Mouse (Mus musculus): ENCODE measurements around the gene Anxa5. TPM values are rescaled to one million over a fixed set of nuclear protein-coding genes. Genes with fewer than 3 reads are reported as not detected.

The Anxa5 gene
- polyA plus RNA-seq, 1 experiment: 96.0 TPM

DNA sequence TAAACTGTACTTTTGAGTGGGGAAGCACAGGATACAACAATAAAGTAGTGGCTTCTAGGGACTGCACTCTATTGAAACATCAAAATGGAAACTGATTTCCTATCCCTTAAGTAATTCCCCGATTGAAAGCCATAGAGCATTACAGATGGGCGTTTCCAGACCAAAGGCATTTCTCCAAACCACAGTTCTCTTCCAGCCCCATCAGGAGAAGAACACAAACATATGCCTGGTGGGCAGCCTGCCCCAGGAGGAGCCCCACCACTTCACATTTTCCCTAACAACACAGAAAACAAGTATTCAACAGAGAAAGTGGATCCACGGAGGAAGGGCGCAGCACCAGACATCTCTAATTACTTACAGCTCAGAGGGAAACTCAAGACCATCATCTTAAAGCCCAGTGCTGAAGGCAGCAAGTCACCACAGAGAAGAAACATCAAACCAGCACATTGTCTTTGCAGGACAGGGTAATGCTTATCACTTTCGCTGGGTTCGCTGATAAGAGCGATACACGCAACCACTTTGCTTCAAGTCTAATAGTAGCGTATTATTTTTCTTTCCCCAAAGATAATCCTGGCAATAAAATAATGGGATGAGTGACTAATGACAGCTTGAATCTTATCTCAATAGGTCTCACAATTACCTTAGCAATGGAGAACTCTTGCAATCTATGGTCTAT, 17.2 kb upstream of the Anxa5 start:
- no peak overlapping the region for H3K4me3 ChIP-seq (ENCODE audit: low read depth, low read length)
- no peaks in the 10 kb centered on the region for H3K36me3 ChIP-seq (ENCODE audit: control insufficient read depth, insufficient read depth, low read length, poor library complexity, severe bottlenecking)
- H3K9ac ChIP-seq (ENCODE audit: low read depth, poor library complexity, severe bottlenecking): no peak overlapping the region
- H3K9me3 ChIP-seq (replicated peaks; ENCODE audit: control insufficient read depth, insufficient read depth, low read length, poor library complexity, severe bottlenecking): no peaks in the 10 kb centered on the region
- H3K4me1 ChIP-seq (ENCODE audit: control insufficient read depth, insufficient read depth, low read length): no peaks in the 10 kb centered on the region
- no peak overlapping the region for H3K27ac ChIP-seq (ENCODE audit: insufficient read depth, low read length)
- H3K27me3 ChIP-seq (ENCODE audit: control insufficient read depth, insufficient read depth, low read length, poor library complexity, severe bottlenecking): no peaks in the 10 kb centered on the region
- TF ChIP-seq EP300 (IDR thresholded peaks at IDR 0.05; ENCODE audit: insufficient read depth, low read depth, low read length) (no peak), POLR2A (IDR thresholded peaks at IDR 0.05; ENCODE audit: insufficient read depth, low read length) (no peak)

DNA sequence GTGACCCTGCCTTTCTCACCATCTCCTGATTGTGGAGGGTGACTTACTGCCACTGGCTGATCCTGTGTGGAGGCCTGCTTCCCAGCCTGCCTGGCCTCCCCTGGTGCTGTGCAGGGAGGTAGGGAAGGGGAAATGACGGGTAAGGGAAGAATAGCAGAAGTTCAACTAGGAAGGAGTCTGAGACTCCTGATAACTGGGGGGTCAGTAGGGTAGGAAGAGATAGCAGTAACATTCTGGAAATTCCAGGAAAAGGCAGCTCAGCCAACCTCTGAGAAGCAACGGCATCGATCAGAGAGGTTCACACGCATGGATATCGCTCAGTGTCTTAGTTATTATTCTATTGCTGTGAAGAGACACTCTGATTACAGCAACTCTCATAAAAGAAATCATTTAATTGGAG, 15.8 kb upstream of the Anxa5 start:
- H3K4me1 ChIP-seq (ENCODE audit: control insufficient read depth, insufficient read depth, low read length): no peaks in the 10 kb centered on the region
- no peak overlapping the region for H3K4me3 ChIP-seq (ENCODE audit: low read depth, low read length)
- no peak for TF ChIP-seq EP300 (IDR thresholded peaks at IDR 0.05; ENCODE audit: insufficient read depth, low read depth, low read length)
- H3K36me3 ChIP-seq (ENCODE audit: control insufficient read depth, insufficient read depth, low read length, poor library complexity, severe bottlenecking): no peaks in the 10 kb centered on the region
- H3K9ac ChIP-seq (ENCODE audit: low read depth, poor library complexity, severe bottlenecking): no peak overlapping the region
- no peak overlapping the region for H3K27ac ChIP-seq (ENCODE audit: insufficient read depth, low read length)
- H3K27me3 ChIP-seq (ENCODE audit: control insufficient read depth, insufficient read depth, low read length, poor library complexity, severe bottlenecking): no peaks in the 10 kb centered on the region; the same call in 1 of the 2 replicates
- no peaks in the 10 kb centered on the region for H3K9me3 ChIP-seq (replicated peaks; ENCODE audit: control insufficient read depth, insufficient read depth, low read length, poor library complexity, severe bottlenecking)

DNA sequence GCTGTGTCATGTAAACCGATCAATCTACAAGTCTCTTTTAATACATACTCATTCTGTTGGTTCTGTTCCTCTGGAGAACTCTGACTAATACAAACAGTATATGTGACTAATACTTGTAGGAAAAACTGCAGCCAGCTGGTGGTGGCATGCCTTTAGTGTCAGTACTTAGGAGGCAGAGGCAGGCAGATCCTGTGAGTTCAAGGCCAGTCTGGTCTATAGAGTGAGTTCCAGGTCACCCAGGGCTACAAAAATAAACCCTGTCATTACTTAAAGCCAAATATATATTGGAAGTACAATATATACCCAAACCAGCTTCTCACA, 13.9 kb upstream of the Anxa5 start:
- no peaks in the 10 kb centered on the region; the same call in 1 of the 2 replicates for H3K27me3 ChIP-seq (ENCODE audit: control insufficient read depth, insufficient read depth, low read length, poor library complexity, severe bottlenecking)
- H3K36me3 ChIP-seq (ENCODE audit: control insufficient read depth, insufficient read depth, low read length, poor library complexity, severe bottlenecking): no peaks in the 10 kb centered on the region
- no peak overlapping the region for H3K9ac ChIP-seq (ENCODE audit: low read depth, poor library complexity, severe bottlenecking)
- no peaks in the 10 kb centered on the region for H3K4me1 ChIP-seq (ENCODE audit: control insufficient read depth, insufficient read depth, low read length)
- no peaks in the 10 kb centered on the region for H3K9me3 ChIP-seq (replicated peaks; ENCODE audit: control insufficient read depth, insufficient read depth, low read length, poor library complexity, severe bottlenecking)
- H3K27ac ChIP-seq (ENCODE audit: insufficient read depth, low read length): no peak overlapping the region
- TF ChIP-seq CTCF (IDR thresholded peaks at IDR 0.05; ENCODE audit: low read depth, low read length) (no peak), EP300 (IDR thresholded peaks at IDR 0.05; ENCODE audit: insufficient read depth, low read depth, low read length) (no peak), POLR2A (IDR thresholded peaks at IDR 0.05; ENCODE audit: insufficient read depth, low read length) (no peak)
- H3K4me3 ChIP-seq (ENCODE audit: low read depth, low read length): no peak overlapping the region

DNA sequence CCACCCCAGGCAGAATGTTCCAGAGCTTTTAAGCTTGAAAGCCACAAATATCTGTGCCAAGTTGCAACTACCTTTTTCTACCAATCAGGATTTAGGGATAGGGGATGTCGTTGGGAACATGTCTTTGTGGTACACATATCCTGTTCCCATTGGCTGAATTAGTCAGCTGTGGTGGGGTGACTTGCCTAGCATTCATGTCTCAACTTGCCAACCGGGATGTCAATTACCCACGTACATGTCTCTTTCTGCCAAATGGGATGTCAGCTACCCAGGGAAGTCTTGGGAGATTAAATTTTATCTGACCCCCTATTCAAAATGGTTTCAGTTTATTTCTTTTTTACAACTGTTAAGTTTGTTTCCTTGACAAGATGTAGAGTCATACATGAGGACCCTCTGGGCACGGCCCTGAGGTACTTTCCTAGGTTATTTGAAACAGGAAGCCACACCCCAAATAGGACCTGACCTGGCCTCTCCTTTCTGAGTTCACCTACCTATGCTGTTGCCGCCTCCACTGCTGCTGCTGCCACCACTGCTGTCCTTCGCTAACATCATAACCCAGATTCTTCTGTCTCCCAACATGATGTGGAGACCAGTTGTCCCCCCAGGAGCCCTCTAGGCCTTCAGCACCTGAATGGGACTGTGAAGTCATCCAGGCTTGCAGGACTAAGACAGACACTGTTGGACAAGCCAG, 13.3 kb upstream of the Anxa5 start:
- TF ChIP-seq EP300 (IDR thresholded peaks at IDR 0.05; ENCODE audit: insufficient read depth, low read depth, low read length) (no peak), POLR2A (IDR thresholded peaks at IDR 0.05; ENCODE audit: insufficient read depth, low read length) (no peak), CTCF (IDR thresholded peaks at IDR 0.05; ENCODE audit: low read depth, low read length) (no peak)

GRCm38 (mm10) chr3:36488367-36488766, 12.7 kb upstream of the Anxa5 start:
- H3K9me3 ChIP-seq (replicated peaks; ENCODE audit: control insufficient read depth, insufficient read depth, low read length, poor library complexity, severe bottlenecking): no peaks in the 10 kb centered on the region
- no peak overlapping the region for H3K4me3 ChIP-seq (ENCODE audit: low read depth, low read length)
- TF ChIP-seq EP300 (IDR thresholded peaks at IDR 0.05; ENCODE audit: insufficient read depth, low read depth, low read length) (no peak), POLR2A (IDR thresholded peaks at IDR 0.05; ENCODE audit: insufficient read depth, low read length) (no peak)
- H3K36me3 ChIP-seq (ENCODE audit: control insufficient read depth, insufficient read depth, low read length, poor library complexity, severe bottlenecking): no peaks in the 10 kb centered on the region
- H3K9ac ChIP-seq (ENCODE audit: low read depth, poor library complexity, severe bottlenecking): no peak overlapping the region
- H3K4me1 ChIP-seq (ENCODE audit: control insufficient read depth, insufficient read depth, low read length): no peaks in the 10 kb centered on the region
- H3K27me3 ChIP-seq (ENCODE audit: control insufficient read depth, insufficient read depth, low read length, poor library complexity, severe bottlenecking): no peaks in the 10 kb centered on the region; the same call in 1 of the 2 replicates
- no peak overlapping the region for H3K27ac ChIP-seq (ENCODE audit: insufficient read depth, low read length)

More for the DNA sequence above, 13.3 kb upstream of the Anxa5 start:
- H3K27ac ChIP-seq (ENCODE audit: insufficient read depth, low read length): no peak overlapping the region
- H3K9ac ChIP-seq (ENCODE audit: low read depth, poor library complexity, severe bottlenecking): no peak overlapping the region
- H3K36me3 ChIP-seq (ENCODE audit: control insufficient read depth, insufficient read depth, low read length, poor library complexity, severe bottlenecking): no peaks in the 10 kb centered on the region
- no peaks in the 10 kb centered on the region for H3K4me1 ChIP-seq (ENCODE audit: control insufficient read depth, insufficient read depth, low read length)
- H3K27me3 ChIP-seq (ENCODE audit: control insufficient read depth, insufficient read depth, low read length, poor library complexity, severe bottlenecking): no peaks in the 10 kb centered on the region; the same call in 1 of the 2 replicates
- H3K4me3 ChIP-seq (ENCODE audit: low read depth, low read length): no peak overlapping the region
- H3K9me3 ChIP-seq (replicated peaks; ENCODE audit: control insufficient read depth, insufficient read depth, low read length, poor library complexity, severe bottlenecking): no peaks in the 10 kb centered on the region

DNA sequence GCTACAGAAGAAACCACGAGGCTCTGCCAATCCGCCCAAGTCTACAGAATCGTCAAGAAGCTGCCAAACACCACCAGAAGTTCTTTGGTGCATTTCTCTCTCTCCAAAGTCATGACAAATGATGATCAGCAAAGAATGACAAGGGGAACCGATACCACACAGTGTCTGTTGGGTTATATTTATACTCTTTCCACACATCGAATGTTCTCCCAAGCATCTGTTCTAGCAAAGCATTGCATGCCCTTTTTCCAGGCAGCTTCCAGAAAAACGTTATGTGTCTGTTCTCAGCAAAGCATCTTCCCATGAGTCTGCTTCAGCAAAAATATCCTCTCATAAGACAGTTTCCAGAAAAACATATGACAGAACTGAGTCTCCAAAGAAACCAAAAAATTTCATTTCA, 11.2 kb upstream of the Anxa5 start:
- TF ChIP-seq POLR2A (IDR thresholded peaks at IDR 0.05; ENCODE audit: insufficient read depth, low read length) (no peak), EP300 (IDR thresholded peaks at IDR 0.05; ENCODE audit: insufficient read depth, low read depth, low read length) (no peak), CTCF (IDR thresholded peaks at IDR 0.05; ENCODE audit: low read depth, low read length) (no peak)
- Histone ChIP-seq H3K9ac (ENCODE audit: low read depth, poor library complexity, severe bottlenecking) (no peak overlapping the region), H3K4me1 (ENCODE audit: control insufficient read depth, insufficient read depth, low read length) (no peaks in the 10 kb centered on the region), H3K4me3 (ENCODE audit: low read depth, low read length) (no peak overlapping the region), H3K36me3 (ENCODE audit: control insufficient read depth, insufficient read depth, low read length, poor library complexity, severe bottlenecking) (no peaks in the 10 kb centered on the region), H3K27me3 (ENCODE audit: control insufficient read depth, insufficient read depth, low read length, poor library complexity, severe bottlenecking) (no peaks in the 10 kb centered on the region; the same call in 1 of the 2 replicates), H3K27ac (ENCODE audit: insufficient read depth, low read length) (no peak overlapping the region), H3K9me3 (replicated peaks; ENCODE audit: control insufficient read depth, insufficient read depth, low read length, poor library complexity, severe bottlenecking) (no peaks in the 10 kb centered on the region)
